Mouse (Mus musculus) right cerebral cortex, postnatal 10 days (tissue): ENCODE results near the gene Foxl1.
"Not testable (repeated sequence)": the region's sequence is repeated elsewhere in the genome, so short reads cannot be mapped to it uniquely, and the experiment has no call there.

Experiments
- DNase-seq, 2 experiments: peaks; one replicate each; pipeline ENCODE4 v3.0.0; 2021; ENCODE audit warnings: low spot score in 2 of 2

Foxl1 gene

GRCm38 (mm10) chr8:121125311-121125876 lies 2.3 kb upstream of the Foxl1 start:
- peak; percentile 64 to 71 for DNase-seq

- DNase-seq, result no peak
Measured at GRCm38 (mm10) chr8:121126191-121126590, 1.5 kb upstream of the Foxl1 start.

DNA sequence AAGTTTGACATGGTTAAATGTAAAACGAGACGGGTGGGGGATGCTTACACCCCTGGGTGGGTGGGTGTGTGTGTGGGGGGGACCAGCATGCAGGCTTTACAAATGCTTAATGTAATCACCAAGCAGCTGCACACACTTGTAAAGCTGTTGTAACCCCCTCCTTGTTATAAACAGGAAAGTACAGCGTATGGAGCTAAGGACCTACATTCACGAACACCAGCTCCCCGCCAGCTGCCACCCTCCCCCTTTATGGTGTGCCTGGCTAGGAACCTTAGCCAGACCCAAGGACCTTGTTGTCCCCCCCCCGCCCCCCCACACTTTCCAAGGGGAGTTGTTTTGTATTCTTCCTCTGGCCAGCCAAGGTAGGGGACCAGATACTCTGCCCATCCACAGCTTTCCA lies 1.0 kb upstream of the Foxl1 start:
- DNase-seq, result no peak

GRCm38 (mm10) chr8:121127291-121127701 lies 444 bp upstream of the Foxl1 start:
- DNase-seq, result no peak

GRCm38 (mm10) chr8:121128531-121129264 lies 958 bp downstream of the Foxl1 start:
- DNase-seq, result no peak

DNA sequence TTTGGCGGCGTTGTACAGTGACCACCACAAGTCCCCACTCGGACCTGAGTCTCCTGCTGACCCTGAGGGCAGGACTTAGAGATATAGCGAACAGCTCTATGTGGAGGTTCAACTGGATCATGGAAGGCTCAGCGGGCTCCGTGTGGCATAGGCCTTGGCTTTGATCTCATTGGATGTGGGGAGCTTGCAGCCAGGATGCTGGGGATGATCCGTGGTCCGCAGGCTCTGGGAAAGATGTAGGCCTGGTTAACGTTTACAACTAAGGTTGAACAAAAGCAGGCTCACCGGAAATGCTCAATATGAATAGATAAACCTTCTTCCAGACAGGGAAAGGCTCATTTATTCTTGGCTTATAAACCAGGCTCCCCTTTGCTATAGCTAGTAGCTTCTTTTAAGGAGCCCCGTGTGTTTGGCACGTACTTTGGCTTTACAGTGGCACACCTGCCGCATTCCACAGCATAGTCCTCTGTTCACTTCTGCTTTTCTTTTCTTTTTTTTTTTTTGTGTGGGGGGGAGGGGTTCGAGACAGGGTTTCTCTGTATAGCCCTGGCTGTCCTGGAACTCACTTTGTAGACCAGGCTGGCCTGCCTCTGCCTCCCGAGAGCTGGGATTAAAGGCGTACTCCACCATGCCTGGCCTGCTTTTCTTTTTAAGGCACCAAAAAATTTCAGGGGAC lies 1.7 kb downstream of the Foxl1 start:
- no peak for DNase-seq

- DNase-seq, result no peak
Measured at GRCm38 (mm10) chr8:121130522-121130921, 2.8 kb downstream of the Foxl1 start.

- DNase-seq, result no peak
Measured at GRCm38 (mm10) chr8:121132961-121133513, 5.3 kb downstream of the Foxl1 start.

- DNase-seq, result no peak
Measured at GRCm38 (mm10) chr8:121134102-121134501, 6.4 kb downstream of the Foxl1 start.

DNA sequence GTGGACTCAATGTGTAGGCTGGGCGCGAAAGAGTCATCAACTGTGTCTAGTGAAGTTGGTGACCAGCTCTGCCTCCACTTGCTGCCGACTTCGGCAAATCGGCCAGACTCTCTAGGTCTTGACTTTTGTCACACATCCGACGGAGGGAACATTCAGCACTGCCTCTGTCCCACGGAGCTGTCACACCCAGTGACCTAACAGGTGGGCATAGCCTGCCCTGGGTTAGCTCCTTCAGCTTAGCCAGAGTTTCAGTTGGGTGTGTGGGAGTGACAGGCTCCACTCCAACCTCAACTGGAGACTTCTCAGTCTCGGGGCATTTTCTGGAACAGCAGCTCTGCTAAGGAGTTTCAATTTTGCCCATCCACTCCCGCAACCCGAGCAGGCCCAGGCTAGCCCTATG lies 6.8 kb downstream of the Foxl1 start:
- DNase-seq, result no peak

GRCm38 (mm10) chr8:121136856-121137255 lies 9.1 kb downstream of the Foxl1 start:
- DNase-seq, result no peak

DNA sequence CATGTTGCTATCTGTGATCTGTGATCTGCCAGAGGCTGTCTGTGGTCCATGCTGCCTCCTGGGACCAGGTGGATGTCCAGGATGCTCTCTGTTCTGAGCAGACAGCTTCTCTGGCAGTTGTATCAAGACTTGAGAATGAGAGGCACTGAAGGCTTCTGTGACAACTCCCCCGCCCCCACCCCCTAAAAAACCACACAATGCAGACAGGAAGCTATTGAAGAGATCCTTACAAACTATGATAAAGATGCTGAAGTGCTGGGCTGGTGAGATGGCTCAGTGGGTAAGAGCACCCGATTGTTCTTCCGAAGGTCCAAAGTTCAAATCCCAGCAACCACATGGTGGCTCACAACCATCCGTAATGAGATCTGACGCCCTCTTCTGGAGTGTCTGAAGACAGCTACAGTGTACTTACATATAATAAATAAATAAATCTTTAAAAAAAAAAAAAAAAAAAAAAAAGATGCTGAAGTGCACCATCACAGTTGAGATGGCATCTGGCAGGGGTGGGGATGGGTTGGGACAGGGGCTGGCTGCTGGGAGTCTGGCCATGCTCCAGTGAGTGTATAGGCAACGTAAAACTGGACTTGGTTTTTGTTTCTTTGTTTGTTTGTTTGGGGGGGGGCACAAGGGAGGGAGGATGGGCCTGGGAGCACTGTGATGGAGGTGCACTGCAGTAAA lies 17.9 kb downstream of the Foxl1 start:
- not testable (repeated sequence) for DNase-seq

DNA sequence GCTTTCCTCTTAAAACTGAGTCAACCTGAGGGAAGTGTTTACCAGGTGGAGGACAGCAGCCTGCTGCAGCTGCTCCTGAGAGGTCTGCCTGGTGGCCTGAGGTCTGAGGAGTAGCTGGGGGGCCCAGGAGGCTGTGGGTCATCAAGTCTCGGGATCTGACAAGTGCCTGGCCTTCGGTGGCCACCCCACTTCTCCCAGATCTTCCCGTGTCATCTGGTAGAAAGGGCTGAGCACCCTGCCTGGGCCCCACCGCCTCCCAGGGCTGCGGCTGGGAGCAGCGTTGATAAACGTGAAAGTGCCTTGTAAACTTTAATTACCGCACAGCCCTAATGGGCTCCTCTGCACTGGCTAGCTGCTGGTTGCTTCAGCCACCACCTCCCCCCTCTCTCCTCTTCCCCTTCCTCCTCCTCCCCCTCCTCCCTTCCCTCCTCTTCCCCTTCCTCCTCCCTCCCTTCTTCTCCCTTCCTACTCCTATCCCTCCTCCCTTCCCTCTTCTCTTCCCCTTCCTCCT lies 20.9 kb downstream of the Foxl1 start:
- no peak for DNase-seq

DNA sequence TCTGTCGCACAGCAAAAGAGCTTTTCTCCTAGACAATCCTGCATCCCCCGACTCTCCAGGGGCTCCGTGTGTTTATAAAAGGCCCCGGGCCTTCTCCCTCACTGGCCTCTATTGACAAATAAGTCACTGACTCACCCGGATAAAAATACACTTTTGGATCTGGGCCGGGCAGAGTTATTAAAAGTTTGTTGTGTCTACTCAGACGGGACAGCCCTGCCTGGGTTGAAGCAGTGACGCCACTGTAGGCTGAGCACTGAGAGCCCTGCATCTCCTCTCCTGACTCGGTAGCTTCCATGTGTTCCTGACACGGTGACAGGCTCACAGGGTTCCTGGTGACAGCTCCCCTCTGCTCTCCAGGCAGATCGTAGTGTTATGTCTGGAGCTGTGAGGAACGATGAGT lies 24.7 kb downstream of the Foxl1 start:
- DNase-seq, result no peak

- DNase-seq, result no peak
Measured at GRCm38 (mm10) chr8:121156990-121157491, 29.3 kb downstream of the Foxl1 start.

GRCm38 (mm10) chr8:121158812-121159211 lies 31.1 kb downstream of the Foxl1 start:
- no peak for DNase-seq

- no peak for DNase-seq
Measured at GRCm38 (mm10) chr8:121161437-121161836, 33.7 kb downstream of the Foxl1 start.

DNA sequence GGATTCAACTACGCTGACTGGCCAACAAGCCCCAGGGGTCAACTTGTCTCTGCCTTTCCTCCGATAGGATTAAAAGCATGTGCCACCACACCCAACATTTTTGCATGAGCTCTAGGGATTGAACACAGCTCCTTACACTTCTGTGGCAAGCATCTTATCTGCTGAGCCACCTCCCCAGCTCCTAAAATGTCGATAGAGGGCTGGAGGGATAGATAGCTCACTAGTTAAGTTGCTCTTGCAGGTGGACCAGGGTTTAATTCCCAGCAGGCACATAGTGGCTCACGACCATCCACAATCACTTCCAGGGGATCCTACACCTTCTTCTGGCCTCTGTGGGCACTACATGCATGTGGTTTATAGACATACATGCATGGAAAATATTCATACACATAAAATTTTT lies 34.7 kb downstream of the Foxl1 start:
- DNase-seq, result no peak

DNA sequence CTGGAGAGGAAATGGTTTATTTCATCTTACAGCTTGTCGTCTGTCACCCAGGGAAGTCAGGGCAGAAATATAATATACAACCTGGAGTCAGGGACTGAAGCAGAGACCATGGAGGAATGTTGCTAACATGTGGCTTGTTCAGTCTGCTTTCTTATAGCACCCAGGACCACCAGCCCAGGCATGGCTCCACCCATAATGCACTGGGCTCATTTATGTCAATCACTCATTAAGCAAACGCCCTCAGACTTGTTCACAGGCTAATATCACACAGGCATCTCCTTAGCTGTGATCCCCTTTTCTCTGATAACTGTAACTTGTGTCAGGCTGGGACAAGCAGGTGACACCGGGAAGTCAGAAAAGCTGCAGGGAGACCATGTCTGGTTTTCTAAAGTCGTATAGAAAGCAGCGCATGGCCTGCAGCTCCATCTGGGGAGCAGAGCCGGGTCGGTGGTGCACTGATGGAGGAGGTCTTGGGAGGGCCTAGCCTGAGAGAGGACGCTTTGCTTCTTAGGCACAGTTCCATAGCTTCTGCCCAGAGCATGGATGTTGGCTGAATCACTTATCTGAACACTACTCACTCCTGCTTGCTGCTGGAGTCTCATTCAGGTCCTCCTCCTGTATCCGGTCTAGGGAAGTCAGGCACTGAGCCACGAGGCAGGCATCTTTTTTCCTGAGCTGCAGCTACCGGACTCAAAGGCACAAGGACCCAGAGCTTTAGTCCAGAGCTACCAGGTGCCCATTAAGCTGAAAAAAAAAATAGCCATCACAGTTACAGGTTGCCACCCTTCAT lies 35.4 kb downstream of the Foxl1 start:
- no peak for DNase-seq

GRCm38 (mm10) chr8:121164017-121164469 lies 36.3 kb downstream of the Foxl1 start:
- no peak for DNase-seq

- no peak for DNase-seq
Measured at GRCm38 (mm10) chr8:121168033-121168432, 40.3 kb downstream of the Foxl1 start.
